ENCODE assay signal across 1 mouse cellular context in the genomic region with DNA sequence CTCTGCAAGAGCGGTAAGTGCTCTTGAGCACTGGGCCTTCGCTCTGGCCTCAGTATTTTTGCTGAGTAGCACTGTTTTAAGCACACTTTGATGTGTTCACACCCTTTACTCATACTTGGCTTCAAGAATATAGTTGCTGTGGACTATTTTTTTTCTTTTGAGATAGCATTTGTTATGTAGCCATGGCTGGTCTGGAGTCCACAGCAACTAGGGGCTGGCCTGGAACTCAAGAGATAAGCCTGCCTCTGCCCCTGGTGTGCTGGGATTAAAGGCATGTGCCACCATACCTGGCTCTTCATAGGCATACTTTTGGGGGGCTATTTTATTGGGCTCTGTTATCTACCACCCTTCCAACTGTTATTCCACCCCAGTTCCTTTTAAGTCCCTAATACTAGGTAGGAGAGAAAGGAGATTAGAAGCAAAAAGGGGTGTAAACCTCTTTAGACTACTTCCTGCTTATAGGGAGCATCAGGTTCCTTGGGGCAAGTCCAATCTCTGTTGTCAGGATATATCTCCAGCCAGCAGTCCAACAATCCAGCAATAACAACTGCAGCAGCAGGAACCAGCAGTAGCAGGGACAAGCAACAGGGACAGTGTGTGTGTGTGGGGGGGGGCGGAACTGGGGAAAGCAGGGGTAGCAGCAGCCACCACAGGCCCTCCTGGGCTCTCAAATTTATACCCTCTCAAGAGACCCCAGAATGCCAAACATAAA.
TF ChIP-seq lines count a peak whose summit lies in the region.

No protein-coding gene starts in this region.

TF ChIP-seq in MEL, 35 proteins besides CTCF, POLR2A, EP300 and RAD21 (continued from another document):
- TF ChIP-seq BHLHE40 (IDR thresholded peaks at IDR 0.05; ENCODE audit: borderline replicate concordance, low read depth, low read length) (0 out of 2 replicates have a peak, but pooled peaks have one; percentile 16), CHD2 (IDR thresholded peaks at IDR 0.05; ENCODE audit: low read length) (no peak), MXI1 (IDR thresholded peaks at IDR 0.05; ENCODE audit: low read depth, low read length) (no peak), TAL1 (IDR thresholded peaks at IDR 0.05; ENCODE audit: low read length) (peak; percentile 36), ZKSCAN1 (IDR thresholded peaks at IDR 0.05; ENCODE audit: low read depth, low read length) (no peak), ZNF384 (IDR thresholded peaks at IDR 0.05; ENCODE audit: low read depth, low read length) (peak; percentile 19; the same call in 1 of the 2 replicates), E2F4 (IDR thresholded peaks at IDR 0.05; ENCODE audit: borderline replicate concordance, low read depth, low read length) (no peak)
